Mouse (Mus musculus) kidney, adult 2 months (tissue): ENCODE results near the gene Isy1.

Source experiments
- CTCF ChIP-seq: fragments of 200-500 bp; conservative IDR thresholded peaks from 2 replicates; pipeline ENCODE4 v1.5.1; 2011; ENCODE audit warnings: low read depth, mild to moderate bottlenecking, control low read depth, low read length, moderate library complexity, mixed read lengths; ENCODE audit not compliant: insufficient read depth, insufficient read length
- POLR2A ChIP-seq: fragments of 200-500 bp; IDR thresholded peaks from one replicate; pipeline ENCODE4 v1.6.1; 2011; ENCODE audit warnings: low read depth, low read length, control low read depth

- no peak for TF ChIP-seq CTCF
- no peak for TF ChIP-seq POLR2A
These were observed 51.3 kb downstream of the Isy1 start for GRCm38 (mm10) chr6:87787108-87787890.
